Mouse (Mus musculus): ENCODE results near the gene Prl3c1.
"Not testable (repeated sequence)": the region's sequence is repeated elsewhere in the genome, so short reads cannot be mapped to it uniquely, and the experiment has no call there.

Gene Prl3c1

DNA sequence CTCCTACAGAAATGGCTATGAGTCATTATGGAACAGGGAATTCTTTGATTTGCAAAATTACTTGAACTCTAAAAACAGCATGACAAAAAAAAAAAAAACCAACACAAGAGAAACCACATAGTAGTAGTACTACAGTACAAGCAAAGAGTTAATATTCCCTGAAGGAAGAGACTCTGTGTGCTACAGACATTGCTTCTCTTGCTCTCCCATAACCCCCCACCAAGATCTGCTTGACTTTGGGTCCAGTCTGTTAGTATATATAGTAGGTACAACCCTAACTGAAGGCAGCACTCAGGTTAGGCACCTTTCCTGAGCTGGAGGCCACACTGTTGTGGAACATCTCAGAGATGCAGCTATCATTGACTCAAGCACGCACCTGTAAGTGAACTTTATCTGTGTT, at the start of gene Prl3c1:
Prl3c1 (plus strand) TSS at position 301 of the 400 bp plus-strand sequence.
- no peak for DNase-seq (ENCODE audit: low read depth)

DNA sequence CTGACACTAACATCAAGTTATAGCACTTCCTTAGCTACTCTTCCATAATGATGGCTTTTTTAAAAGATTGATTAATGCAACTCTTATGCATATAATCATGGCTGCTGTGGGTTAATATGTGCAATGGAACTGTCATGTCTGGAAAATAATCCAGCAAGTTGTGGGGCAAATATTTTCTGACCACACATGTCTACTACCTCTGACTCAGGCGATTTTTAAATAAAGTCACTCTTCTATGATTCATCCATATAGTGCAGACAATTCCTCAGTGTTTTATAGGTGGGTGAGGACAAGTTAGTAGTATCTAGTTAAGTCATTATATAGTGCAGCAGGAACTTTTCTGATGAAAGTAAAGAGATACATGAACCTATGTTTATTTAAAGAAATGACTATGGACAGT, 48.2 kb upstream of the Prl3c1 start:
- DNase-seq (ENCODE audit: low read depth), result no peak

DNA sequence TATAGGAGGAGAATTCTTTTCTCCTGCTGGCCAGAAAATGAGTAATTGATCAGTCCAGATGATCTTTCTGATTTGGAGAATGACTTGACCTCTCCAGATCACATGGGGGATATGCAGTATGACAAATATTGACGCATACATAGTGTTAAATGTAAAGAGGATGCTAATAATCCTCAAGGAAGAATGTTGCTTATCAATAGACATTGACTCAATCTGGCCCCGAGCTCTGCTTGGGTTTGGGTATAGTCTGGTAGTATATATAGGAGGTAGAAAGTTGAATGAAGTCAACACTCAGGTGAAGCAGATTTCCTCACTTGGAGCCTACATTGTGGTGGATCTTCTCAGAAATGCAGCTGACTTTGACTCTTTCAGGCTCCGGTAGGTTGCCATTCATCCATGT, 40.0 kb upstream of the Prl3c1 start, which contains the start of gene Prl3d3:
Prl3d3 (plus strand) TSS at position 301 of the 400 bp plus-strand sequence.
- not testable (repeated sequence) for DNase-seq (ENCODE audit: low read depth)

DNA sequence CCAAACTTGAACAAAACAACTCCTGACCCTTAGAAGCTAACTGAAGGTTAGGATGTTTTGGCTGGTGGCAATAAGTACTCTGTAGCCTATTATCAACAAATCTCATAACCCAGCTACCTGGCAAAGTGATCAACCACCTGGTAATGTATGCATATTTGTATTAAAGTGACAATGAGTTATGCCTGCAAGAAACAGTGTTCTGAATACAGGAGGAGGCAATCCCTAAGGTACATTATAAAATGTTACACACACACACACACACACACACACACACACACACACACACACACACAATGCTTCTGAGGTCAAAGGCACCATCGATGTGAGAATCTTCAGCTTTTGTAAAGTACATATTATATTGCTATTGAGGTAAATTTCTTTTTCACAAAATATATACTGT, 45.1 kb downstream of the Prl3c1 start, which contains the start of gene Prl3b1:
Prl3b1 (plus strand) TSS at position 301 of the 400 bp plus-strand sequence.
- DNase-seq (ENCODE audit: low read depth), result no peak
